Mouse (Mus musculus) ZHBTc4 (cell line): ENCODE data around the gene Dnal1.
"Not testable (repeated sequence)": the region's sequence is repeated elsewhere in the genome, so short reads cannot be mapped to it uniquely, and the experiment has no call there.

Experiments used
- DNase-seq: peaks from one replicate; pipeline ENCODE4 v3.0.0-alpha.2; 2011; ENCODE audit warnings: low read depth, low spot score

The Dnal1 gene

DNA sequence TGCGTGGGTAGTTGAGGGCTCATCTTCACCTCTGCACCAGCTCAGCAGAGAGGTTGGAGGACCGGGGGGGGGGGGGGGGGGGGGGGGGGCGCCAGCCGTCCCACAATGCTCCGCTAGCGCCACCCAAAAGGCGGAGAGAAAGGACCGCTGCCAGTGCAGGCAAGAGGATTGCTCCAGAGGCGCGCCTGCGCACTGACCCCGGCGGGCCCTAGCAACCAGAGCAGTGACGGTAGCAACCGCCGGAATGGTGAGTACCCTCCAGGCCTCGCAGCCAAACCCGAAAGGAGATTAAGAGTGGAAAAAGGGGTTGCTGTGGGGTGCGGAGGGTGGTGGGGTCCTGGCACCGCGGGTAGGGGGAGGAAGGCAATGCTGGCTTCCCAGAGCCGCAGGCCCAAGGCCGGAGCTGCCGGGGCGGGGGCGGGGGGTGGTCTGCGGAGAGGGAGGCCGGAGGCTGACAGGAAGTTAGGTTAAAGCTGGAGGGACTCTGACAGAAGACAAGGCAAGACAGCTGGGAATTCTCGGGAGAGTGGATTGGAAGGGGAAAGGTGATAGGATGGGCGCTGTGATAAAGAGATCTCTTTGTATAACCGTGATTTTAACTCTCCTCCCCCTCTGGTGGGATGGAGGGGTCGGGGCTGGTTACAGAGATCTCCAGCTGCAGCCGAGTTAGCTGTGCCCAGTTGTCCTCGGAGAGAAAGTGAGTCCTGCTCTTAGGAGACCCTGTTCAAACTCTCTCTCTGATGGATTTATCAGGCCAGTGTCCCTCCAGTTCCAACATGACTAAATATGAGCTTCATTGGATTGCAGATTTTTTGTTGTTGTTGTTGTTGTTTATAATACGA, at the start of gene Dnal1:
TSS of gene Dnal1 (plus strand) at position 214 of the 842 bp plus-strand sequence.
- DNase-seq: peak; percentile 94

DNA sequence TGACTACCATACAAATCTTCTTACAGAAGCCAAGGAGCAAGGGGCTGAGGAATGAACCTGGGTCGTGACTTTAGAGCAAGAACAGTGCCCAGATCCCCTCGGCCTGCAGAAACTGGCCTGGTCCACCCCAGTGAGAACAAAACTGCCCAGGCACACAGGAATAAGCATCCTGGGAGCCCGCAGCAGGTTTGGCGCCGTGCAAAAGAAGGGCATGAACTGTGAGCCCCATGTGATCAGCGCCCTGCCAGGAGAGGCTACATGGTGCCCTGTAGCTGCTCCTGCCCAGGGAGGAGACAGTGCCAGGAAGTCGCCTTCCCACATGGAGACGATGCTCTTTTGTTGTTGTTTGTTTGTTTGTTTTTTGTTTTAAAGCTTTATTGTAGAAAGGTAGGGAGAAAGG, 49.5 kb upstream of the Dnal1 start:
- no peak for DNase-seq

DNA sequence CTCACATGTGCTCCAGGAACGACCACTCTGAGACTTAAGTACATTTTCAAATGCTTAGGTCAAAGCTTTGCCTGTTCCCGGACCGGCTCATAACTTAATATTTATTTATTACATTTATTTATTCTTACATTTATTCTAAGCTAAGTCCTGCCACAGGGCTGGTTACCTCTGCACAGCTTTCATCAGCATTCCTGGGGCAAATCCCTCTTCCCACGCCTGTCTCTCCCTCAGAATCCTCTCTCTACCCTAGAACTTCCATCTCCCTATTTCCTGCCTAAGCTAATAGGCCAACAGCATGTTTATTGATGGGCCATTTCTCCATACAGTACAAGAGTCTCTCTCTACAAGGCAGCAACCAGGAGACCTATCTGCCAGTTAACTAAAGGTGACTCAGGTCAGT, 46.4 kb upstream of the Dnal1 start:
- no peak for DNase-seq

DNA sequence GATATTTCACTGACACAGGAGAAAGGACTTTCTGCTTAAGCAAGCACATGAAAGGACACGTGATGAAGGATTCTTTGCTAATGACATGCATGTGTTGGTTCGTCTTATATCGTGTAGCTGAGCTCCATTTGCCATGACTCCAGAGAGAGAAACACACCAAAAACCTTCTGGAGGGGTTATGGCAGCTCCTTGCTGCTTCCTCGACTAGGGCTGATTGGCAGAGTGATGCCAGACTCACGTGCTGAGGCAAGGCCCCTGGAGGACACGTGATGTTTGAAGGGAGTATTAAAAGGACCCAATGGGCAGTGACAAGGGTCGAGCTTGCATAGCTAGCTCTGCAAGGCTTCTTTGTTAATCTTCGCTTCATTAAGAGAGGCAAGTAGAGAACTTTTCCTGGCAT, 45.9 kb upstream of the Dnal1 start:
- no peak for DNase-seq

DNA sequence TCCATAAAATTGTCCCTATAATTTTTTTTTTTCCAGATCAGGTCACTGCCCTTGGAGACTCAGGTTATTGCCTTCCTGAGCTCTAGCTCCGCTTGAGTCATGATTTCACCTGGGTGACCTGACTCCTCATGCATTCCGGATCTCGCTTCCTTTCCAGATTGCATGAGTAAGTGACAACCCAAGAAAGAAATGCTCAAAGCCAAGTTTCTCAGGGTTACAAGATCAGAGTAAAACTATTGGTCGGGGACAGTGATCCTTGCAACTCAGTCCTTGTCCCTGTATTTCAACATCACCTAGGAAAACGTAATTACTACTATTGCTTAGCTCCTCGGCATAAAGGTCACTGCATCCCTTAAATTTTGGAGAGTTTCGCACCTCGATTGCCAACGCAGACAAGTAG, 45.2 kb upstream of the Dnal1 start, which contains the start of gene Acot5:
TSS of gene Acot5 (plus strand) at position 340 of the 400 bp plus-strand sequence.
- no peak for DNase-seq

DNA sequence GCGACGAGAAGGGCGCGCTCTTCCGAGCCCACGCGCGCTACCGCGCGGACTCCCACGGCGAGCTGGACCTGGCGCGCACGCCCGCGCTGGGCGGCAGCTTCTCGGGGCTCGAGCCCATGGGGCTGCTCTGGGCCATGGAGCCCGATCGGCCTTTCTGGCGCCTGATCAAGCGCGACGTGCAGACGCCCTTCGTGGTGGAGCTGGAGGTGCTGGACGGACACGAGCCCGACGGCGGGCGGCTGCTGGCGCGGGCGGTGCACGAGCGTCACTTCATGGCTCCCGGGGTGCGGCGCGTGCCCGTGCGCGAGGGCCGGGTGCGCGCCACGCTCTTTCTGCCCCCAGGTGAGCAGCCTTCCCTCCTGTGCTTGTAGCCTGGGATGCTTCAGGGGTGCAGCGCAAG, 44.6 kb upstream of the Dnal1 start:
- DNase-seq: peak; percentile 70

DNA sequence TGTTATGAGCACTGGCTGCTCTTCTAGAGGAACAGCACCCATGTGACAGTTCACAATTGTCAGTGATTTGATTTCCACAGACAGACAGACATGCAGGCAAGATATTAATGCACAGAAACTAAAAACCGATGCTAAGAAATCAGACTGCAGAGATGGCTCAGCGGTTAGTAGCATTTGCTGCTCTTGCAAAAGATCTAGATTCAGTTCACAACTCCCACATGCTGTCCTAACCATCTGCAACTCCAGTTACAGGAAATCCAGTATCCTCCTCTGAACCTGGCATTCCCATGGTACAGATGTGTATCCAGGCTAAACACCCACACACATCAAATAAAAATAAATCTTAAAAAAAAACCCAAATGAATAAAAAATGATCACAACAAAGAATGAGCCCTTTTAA, 42.5 kb upstream of the Dnal1 start:
- no peak for DNase-seq

DNA sequence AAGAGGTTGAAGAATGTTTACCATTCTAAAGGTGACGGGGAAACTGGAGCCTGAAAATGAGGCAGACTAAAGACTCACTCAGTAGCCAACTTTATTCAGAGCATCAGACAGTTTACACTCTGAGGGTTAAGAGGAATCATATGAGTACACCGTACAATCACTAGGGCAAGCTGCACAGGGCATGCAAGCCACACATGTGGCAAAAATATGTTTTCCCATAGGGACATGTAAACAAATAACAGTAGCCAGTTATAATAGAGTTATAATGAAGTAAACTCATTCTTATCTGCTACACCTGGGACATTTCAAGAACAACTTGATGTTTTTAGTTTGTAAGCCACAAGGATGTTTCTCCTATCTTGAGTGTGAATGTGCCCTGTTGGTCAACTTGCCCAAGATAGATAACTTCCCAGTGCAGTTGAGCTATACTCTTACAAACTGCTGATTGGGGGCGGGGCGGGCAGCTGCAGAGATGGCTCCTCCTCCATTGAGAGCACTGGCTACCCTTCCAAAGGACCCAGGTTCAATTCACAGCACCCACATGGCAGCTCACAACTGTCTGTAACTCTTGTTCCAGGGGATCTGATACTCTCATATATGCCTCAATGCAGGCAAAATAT, 36.7 kb upstream of the Dnal1 start:
- DNase-seq: no peak

DNA sequence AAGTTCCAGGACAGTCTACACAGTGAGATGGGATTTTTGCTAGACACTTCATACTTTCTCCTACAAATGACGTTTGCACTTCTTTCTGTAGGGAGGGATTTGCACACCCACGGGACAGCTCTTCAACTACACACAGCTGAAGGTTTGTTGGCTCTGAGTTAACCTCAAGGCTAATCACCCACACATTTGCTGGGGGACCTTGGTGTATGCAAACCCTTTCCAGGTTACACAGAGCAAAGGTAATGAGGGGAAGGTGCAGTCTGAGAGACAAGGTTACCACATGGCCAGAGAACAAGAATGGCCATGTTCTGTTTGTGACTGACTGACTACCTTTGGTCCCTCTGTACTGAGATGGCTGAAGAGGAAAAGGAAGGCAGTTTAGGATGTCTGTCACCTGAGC, 30.3 kb upstream of the Dnal1 start:
- DNase-seq: no peak

DNA sequence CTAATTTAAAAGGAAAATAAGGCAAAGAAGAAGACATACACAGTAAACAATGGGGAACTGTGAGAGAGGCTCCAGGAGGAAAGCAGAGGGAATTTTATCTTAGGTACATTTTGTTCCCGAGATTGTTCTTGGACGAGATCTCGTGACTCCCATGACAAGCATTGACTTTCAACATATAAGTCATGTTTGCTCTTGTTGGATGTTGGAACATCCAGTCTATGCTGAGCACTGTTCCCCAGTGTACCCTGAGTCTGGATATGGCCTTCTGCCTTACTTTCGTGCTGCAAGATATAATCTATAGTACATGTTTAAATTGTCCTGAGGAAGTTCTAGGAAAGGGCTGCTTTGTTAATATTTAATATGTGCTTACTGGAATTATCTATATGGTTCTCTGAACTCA, 29.6 kb upstream of the Dnal1 start:
- no peak for DNase-seq

DNA sequence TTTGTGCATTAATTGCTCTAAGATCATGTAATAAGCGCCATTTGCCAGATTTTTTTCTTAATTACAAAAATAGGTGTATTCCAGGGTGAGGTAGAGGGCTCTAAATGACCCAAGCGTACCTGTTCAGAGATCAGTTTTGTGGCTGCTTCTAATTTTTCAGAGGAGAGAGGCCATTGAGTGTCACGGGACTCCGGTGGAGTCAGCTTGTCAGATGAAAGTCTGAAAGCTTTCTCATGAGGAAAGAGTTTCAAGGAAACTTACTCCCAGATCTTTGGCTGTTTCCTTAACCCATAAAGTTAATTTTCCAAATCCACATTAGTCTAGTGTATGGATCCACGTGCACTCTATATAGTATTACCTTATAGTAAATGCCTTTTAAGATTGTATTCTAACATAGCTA, 19.5 kb upstream of the Dnal1 start:
- DNase-seq: not testable (repeated sequence)

DNA sequence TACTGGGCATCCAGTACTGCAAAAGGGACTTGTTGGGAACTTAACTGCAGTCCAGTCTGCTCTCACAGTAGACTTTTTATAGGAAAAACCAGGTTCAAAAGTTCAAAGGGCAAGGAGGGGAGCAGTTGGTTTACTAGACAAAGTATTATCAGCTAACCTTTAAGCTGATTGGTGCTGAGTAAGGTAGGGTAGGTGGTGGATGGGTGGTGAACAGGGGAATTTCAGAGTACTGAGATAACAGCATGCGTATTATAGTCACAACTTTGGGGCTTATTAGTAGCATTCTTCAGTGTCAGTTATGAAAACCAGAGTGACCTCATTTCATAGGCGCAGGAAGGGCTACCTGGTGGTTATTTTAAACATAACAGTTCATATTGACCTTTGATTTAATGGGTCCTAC, 14.6 kb upstream of the Dnal1 start:
- DNase-seq: no peak

DNA sequence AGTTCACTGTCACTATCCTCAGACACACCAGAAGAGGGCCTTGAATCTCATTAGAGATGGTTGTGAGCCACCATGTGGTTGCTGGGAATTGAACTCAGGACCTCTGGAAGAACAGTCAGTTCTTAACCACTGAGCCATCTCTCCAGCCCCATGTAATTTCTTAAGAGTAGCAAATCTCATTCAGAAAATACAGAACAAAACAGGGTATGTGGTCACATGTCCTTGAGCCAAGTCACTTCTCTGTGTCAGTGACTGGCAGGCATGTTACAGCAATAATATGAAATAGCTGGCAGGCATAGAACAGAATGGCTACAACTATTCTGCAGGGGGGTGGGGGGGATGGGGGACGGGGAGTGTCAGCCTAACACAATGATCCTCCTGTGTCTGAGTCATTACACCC, 14.1 kb upstream of the Dnal1 start:
- DNase-seq: no peak

DNA sequence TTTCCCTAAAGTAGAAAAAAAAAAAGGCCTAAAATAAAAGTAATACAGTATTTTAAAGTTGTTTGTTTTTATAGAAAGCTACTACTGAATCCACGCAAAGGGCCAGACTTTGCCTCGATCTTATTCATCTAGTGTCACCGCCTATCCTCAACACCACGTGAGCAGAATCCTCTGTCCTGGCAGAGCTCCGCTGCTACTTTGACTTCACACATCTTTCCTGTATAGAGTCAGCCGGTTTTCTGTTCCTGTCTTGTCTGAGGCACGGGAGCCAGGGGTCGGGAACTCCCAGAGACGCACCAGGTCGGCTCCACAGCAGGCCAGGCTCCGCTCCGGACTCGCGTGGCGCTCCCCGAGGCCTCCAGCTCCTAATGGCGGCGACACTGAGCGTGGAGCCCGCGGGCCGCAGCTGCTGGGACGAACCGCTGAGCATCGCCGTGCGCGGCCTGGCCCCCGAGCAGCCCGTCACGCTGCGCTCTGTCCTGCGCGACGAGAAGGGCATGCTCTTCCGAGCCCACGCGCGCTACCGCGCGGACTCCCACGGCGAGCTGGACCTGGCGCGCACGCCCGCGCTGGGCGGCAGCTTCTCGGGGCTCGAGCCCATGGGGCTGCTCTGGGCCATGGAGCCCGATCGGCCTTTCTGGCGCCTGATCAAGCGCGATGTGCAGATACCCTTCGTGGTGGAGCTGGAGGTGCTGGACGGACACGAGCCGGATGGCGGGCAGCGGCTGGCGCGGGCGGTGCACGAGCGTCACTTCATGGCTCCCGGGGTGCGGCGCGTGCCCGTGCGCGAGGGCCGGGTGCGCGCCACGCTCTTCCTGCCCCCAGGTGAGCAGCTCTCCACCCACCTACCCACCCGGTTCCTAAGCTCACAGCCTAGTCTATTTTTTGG, 13.3 kb upstream of the Dnal1 start, which contains the start of gene Acot6:
TSS of gene Acot6 (plus strand) at position 51 of the 889 bp plus-strand sequence.
- DNase-seq: peak; percentile 63

DNA sequence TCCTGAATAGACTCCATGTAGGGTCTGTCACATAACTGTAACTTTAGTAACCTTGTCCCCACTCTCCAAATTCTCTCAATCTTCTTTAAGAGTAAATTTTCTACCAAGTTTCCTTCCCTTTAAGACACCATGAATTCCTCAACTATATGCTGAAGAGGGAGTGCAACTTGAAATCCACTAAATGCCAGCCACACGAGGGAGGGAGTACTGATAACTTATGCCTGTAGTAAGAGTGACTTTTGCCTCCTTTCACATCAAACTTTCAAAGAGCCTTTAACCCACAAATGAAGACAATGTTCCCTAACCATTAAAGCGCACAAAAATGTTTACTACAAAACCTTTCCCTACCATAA, 12.7 kb upstream of the Dnal1 start:
- DNase-seq: no peak

DNA sequence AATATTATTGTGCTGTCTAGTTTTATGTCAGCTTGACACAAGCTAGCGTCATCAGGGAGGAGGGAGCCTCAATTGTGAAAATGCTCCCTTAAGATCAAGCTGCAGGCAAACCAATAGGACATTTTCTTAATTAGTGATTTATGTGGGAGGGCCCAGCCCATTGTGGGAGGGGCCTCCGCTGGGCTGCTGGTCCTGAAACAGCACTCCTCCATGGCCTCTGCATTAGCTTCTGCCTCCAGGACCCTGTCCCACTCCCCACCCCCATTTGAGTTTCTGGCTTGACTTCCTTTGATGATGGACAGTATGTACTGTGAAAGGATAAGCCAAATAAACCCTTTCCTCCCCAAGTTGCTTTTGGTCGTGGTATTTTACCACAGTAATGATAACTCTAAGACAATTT, 7.2 kb upstream of the Dnal1 start:
- DNase-seq: no peak

DNA sequence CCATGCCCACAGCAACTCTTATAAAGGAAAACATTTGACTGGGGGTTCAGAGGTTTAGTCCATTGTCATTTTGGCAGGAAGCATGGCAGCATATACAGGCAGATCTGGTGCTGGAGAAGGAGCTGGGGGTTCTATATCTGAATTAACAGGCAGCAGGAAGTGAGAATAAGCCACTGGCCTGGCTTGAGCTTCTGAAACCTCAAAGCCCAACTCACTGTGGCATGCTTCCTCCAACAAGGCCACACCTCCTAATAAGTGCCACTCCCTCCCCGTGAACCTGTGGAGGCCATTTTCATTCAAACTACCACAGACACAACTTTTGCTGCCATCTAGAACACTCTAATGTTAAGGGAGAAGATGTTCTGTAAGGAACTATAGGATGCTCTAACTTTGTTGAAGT, 6.5 kb upstream of the Dnal1 start:
- peak; percentile 40 for DNase-seq

DNA sequence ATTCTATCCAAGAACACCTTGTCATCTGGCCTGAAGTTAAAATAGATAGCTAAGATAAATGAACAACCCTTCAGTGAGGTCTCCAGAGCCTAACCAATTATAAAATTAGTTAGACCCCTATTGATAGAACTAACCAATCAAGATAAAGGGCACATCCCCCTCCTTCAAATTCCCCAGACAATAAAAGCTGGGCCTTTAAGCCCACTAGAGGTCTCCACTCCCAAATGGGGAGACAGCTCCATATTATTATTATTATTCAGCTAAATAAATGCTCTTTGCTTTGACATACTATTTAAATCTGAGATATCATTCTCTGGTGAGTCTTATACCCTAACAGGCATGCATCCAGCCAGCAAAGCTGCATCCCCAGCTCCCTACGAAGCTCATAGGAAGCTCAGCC, 4.2 kb upstream of the Dnal1 start:
- no peak for DNase-seq

DNA sequence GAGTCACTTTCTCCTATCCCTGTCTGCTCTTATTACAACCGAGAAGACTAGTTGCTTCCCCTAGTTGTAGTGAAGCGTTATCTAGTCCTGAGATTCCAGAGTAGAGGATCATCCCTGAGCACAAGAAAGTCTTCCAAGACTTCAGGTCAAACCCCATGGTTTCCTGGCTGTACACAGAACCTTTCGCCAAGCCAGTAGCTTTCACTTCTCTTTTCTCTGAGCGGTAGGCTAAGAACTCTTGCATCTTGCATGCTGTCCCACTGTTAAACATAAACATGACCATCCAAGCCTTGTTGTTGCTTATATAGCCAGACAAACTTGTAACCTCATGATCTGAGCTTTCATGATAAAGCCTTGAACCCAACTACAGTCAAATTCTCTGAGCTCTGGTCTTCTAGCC, 3.4 kb upstream of the Dnal1 start:
- DNase-seq: no peak

DNA sequence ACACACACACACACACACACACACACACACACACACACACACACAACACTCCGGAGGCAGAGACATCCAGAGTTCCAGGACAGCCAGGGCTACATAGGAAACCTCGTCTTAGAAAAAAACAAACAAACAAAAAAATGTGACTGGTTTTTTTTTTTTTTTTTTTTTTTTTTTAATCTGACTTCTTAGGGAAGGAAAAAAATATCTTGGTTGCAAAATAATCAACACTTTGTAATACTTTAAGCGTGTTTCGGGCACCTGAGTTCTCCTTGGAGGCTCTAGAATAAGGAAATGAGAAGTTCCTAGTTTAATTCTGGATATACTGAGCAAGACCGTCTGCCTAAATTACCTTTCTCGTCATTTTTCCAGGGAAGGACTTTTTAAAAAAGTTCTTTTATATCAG, 490 bp upstream of the Dnal1 start:
- DNase-seq: no peak

DNA sequence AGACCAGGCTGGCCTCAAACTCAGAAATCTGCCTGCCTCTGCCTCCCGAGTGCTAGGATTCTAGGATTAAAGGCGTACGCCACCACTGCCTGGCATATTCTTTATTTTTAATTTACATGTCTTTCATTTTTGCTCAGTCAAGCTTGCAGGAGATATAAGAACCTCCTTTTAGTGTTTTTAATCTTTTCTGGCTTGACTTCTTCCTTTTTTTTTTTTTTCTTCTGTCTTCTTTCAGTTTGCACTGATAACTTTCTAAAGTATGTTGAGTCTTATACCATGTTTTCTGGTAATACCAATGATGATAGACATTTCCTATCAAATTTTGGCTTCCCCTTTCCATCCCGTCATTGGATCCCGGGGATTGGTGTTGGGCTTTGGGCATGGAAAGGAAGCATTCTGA, 5.4 kb downstream of the Dnal1 start:
- DNase-seq: no peak

DNA sequence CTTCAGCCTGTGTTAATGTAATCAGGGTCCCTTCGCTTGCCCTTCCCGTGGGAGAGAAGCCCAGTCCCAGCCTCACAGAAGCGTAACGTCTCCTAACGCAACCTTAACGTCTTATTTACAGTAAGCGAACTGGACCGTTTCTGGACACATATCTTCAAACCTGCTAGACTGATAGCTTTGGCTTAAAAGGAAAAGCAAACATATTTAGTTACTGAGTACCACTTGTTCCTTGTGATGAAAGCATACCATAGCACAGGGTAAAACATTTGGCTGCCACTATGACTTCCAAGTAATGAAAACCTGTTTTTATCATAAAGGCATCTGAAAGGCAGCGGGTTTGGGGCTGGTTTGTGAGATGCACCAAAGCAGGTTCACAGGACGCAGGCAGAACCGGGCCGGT, 11.7 kb downstream of the Dnal1 start:
- no peak for DNase-seq
